Mouse (Mus musculus) E14TG2a.4 (cell line): ENCODE results near the gene 1110051M20Rik.

Source experiments
- CTCF ChIP-seq: conservative IDR thresholded peaks from 2 replicates; pipeline ENCODE4 v1.5.1; 2014; ENCODE audit warnings: low read length
- NANOG ChIP-seq: IDR thresholded peaks from 2 replicates; pipeline ENCODE4 v1.6.1; 2014; ENCODE audit warnings: borderline replicate concordance, low read length, mixed read lengths
- POU5F1 ChIP-seq: IDR thresholded peaks from 2 replicates; pipeline ENCODE4 v1.6.1; 2014; ENCODE audit warnings: low read length, borderline replicate concordance

- TF ChIP-seq CTCF, result no peak
- TF ChIP-seq POU5F1, result no peak
- TF ChIP-seq NANOG, result no peak
These were observed 8.9 kb upstream of the 1110051M20Rik start for GRCm38 (mm10) chr2:91453231-91454075.
